Mouse (Mus musculus): ENCODE measurements around the gene Itgb7. TPM values are rescaled to one million over a fixed set of nuclear protein-coding genes. Genes with fewer than 3 reads are reported as not detected.
A peak's percentile ranks its signal among the peaks of the same experiment; 100 is the strongest.

Gene Itgb7
- total RNA-seq, 2 experiments from 2014 or later: 26.0 to 32.8 TPM

DNA sequence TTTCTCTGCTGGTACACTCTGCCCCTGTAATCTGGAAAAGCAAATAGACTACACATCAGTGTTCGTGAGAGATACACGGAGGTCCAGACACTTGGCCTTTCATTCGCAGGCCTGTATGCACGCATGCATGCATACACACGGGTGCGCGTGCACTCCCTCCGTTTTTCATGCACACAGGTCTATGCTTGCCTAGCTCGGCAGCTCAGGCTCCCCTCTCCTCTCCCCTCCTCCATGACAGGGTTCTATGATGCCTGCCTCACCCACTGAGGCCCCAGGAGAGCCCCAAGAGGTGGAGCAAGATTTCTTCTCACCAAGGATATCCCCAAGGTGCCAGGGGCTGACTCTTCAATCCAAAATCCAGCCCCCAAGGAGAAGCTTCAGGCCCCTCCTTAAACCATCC, 18.2 kb upstream of the Itgb7 start:
- no peak for ATAC-seq (replicated peaks; ENCODE audit: low FRiP score, poor library complexity, severe bottlenecking)

- ATAC-seq (replicated peaks; ENCODE audit: low FRiP score, poor library complexity, severe bottlenecking): no peak
Measured at GRCm38 (mm10) chr15:102249251-102249691, 17.5 kb upstream of the Itgb7 start.

- no peak for ATAC-seq (replicated peaks; ENCODE audit: low FRiP score, poor library complexity, severe bottlenecking)
Measured at GRCm38 (mm10) chr15:102248812-102249191, 17.1 kb upstream of the Itgb7 start.

DNA sequence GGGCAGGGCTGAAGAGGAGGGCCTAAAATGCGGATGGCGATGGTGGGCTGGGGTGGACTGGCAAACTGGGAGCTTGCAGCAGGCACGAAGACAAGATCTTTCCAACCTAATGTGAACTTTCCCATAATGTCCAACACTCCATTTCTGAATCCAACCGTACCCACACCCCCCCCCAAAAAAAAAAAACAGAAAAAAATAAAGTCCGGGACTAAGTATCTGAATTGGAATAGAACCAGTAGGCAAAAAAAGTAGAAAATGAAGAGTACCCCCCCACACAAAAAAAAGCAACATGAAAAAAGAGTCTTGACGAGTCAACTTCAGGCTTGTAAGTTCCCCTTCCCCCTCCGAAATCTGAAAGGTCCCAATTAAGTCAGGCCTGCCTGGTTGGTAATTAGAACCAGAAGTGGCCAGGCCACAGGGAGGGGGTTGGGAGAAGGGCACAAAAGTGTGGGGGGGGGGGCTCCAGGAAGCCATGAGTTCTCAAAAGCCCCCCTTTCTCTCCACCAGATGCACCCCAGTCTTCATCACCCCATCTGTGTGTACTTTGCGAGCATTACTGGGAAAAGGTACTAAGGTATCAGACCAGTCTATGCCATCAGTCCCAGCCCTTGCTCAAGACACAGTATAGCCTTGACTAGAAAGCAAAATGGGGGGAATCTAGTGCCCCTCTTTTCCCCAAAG, 16.5 kb upstream of the Itgb7 start:
- no peak for ATAC-seq (replicated peaks; ENCODE audit: low FRiP score, poor library complexity, severe bottlenecking)

DNA sequence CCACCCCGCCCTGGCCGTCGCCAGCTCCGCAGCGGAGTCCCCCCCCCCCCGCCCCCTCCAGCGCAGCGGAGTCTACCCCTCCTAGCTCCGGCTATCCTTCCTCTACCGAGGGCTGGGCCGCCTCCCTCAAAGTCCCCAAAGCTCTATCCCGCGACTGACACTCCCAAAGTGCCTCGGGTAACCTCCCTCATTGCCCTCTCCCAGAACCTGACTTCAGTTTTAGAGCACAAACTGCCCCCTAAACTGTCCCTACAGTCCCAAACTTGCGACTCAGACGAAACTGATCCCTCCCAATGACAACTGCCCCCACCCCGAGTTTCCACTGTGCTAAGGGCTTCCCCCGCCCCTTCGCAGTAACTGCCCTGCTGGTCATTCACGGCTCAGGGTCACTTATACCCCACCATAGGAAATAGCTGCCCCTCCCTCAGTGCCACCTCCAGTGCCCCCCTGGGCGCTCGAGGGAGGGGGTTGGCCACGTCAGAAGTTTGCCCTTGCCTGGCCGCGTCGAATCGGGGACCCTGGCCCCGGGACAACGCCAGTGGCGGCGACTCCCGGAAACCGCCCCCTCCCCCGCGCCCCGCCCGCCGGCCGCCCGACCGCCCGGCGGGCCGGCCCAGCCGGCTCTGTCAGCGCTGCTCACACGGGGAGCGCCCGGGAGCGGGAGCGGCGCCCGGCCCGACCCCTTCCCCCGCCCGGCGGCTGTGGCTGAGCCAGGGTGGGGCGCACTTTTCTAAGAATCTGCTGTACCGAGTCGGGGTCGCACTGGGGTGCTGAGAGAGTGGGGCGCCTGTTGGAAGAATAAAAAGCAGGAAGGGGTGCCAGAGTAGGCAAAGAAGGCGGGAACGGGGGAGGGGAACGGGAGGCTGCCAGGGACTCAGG, 15.7 kb upstream of the Itgb7 start:
- ATAC-seq (replicated peaks; ENCODE audit: low FRiP score, poor library complexity, severe bottlenecking): no peak

DNA sequence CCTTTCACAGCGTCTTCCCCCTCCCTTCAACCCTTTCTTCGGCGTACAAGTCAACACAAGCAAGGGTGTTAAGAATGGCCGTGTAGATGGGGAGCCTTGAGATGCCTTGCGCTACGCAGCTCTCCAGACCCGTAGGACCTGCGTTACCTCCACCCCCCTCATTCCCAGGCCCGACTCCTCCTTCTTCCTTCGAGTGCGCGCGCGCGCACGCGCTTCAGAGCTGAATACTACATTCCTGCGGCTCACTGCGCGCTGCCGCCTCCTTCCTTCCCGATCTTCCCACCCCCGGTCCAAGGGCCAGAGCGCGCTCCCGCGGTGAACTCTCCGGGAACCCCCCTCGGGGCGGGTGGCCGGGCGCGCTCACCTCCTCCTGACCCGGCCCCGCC, 15.1 kb upstream of the Itgb7 start:
- ATAC-seq (replicated peaks; ENCODE audit: low FRiP score, poor library complexity, severe bottlenecking): no peak

- ATAC-seq (replicated peaks; ENCODE audit: low FRiP score, poor library complexity, severe bottlenecking): no peak
Measured at GRCm38 (mm10) chr15:102245891-102246741, 14.4 kb upstream of the Itgb7 start.

GRCm38 (mm10) chr15:102245461-102245881, 13.7 kb upstream of the Itgb7 start:
- no peak for ATAC-seq (replicated peaks; ENCODE audit: low FRiP score, poor library complexity, severe bottlenecking)

DNA sequence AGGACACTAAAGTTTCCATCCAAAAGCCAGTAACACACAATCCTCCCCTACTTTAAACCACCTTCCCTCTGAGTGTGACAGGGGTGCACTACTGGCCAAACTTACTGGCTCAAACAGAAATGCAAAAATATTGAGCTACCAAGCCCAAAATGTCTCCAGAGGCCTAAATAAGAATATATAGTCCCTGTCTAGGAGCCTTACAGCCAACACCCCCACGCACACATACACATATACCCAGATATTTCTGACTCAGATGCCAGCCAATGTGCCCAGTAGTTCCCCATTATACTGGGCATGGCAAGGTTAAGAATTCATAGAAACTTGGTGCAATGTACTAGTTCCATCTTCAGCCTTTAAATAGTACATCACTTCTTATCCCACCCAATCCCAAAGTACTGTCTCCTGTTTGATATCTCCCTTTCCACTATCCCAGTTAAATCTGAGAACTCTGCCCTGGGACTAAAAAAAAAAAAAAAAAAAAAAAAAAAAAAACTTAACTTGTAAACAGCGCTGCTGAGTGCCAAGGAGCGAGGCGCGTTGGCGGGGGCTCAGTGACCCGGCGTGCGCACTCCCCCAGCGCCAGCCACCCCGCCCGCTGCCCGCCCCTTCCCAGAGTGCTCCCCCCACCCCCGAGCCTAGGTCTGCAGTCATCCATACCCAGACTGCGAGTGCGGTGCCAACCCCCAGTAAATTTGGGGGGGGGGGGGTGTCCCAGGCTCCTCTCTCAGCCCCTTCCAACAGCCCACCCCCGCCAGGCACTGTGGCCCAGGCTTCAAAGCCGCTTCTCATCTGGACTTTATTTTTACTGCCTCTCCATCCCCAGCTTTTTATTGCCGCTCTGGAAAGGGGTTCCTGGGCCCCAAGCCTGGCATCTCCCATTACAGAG, 12.8 kb upstream of the Itgb7 start:
- no peak for ATAC-seq (replicated peaks; ENCODE audit: low FRiP score, poor library complexity, severe bottlenecking)

DNA sequence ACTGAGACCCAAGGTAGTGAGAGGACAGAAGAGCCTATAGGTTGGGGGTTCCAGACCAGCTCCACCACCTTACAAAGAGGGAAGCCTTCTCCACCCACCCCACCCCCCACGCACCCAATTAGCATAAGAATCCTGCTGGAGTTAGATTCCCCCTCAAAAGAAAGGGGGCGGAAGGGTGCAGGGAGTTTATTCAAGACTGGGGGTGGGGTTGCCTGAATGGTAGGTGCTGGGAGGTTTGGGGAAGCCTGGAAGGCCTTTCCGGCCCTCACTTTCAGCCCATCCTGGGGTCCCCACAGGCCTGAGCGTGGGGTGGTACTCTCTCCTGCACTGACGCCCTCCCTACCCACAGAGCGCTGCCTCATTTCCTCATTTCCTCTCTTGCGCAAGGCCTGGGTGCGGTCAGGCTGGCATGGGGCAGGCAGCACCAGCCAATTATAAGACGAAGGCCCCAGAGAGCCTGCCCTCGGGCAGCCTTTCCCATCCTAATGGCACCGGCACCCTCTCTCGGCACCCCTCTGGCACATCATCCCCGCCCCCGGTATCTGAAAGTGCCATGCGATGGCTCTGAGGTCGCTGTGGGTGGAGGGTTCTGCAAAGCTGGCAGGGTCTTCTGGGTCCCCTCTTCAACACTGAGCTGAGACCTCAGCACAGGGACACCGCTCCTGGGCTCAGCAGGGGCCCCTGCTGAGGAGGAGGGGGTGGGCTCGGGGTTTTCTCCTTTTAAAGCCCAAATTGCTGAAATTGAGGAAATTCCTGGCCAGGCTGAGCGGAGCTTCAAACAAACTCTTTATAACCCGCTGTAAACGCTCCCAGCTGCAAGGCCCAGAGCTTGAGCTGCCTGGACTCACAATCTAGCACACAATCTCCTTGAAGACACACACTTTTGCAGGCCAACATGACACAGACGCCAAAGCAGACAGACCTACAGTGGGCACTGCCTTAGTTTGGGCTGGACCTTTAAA, 11.8 kb upstream of the Itgb7 start:
- ATAC-seq (replicated peaks; ENCODE audit: low FRiP score, poor library complexity, severe bottlenecking): no peak

DNA sequence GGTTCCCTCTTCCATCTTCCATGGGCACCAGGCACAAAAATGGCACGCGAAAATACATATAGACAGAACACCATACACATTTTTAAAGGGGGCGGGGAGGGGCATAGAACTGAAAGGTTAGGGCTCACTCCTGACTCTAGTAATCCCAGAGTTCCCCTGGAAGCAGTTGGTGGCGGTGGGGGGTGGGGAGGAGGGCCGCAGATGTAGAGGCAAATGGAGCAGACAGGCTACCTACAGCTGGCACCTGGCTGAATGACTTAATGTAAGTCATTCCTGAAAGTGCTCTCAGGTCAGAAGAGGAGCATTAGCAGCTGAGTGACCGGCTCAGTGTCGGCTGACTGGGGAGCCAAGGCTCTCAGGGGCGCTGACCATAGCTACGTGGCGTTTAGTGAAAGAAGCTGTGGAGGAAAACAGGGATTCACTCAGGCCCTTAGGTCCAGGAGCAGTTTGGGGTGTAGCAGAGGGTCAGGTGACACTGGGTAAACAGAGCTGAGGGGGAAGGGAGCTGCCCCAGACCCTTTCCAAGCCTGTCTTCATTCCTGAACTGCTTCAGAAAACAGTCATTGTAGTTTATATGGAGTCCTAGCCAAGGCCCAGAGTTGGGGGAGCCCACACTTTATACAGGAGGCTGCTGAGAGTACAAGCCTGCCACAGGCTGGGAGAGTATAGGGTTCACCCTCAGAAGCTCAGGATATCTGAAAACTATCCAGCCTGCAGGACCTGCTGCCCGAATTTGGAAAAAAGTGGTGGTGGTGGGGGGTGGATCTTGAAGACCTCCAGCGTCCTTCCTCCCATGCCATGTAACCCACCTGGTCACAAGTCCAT, 10.9 kb upstream of the Itgb7 start:
- 0 out of 2 replicates have a peak, but pooled peaks have one; percentile 15 for ATAC-seq (replicated peaks; ENCODE audit: low FRiP score, poor library complexity, severe bottlenecking)

GRCm38 (mm10) chr15:102240607-102241006, 8.9 kb upstream of the Itgb7 start:
- ATAC-seq (replicated peaks; ENCODE audit: low FRiP score, poor library complexity, severe bottlenecking): no peak

DNA sequence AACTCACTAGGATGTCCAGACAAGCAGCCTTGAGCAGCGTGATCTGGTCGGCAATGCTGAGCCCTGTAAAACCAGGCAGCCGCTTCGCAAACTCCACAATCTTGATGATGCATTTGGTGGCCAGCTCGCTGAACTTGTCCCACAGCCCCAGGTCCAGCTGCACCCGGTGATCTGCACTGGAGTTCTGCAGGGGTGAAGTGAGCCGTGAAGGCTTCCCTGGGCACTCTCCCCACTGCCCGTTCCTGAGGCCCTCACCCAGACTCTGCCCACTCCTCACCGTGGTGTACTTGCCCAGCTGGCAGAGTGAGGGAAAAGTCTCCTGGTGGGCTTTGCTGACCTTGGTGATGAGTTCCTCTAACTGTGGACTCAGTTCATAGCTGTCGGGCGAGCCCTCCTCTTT, 8.1 kb upstream of the Itgb7 start:
- no peak for ATAC-seq (replicated peaks; ENCODE audit: low FRiP score, poor library complexity, severe bottlenecking)

DNA sequence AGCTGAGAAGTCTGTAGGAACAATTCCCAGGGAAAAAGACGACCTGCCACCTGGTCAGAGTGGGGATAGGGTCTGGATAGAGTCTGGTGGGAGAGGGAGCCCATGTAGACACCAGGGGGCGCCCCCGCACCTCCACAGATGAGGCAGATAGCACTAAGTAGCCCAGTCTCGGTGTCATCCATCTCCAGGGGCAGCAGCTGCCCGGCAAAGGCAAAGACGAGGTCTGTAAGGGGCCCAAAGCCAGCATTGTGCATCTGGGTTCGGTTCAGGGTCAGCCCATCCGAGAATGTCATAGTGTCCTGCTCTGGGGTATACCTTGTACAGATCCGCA, 7.5 kb upstream of the Itgb7 start:
- no peak for ATAC-seq (replicated peaks; ENCODE audit: low FRiP score, poor library complexity, severe bottlenecking)

GRCm38 (mm10) chr15:102238543-102239259, 7.0 kb upstream of the Itgb7 start:
- no peak for ATAC-seq (replicated peaks; ENCODE audit: low FRiP score, poor library complexity, severe bottlenecking)

DNA sequence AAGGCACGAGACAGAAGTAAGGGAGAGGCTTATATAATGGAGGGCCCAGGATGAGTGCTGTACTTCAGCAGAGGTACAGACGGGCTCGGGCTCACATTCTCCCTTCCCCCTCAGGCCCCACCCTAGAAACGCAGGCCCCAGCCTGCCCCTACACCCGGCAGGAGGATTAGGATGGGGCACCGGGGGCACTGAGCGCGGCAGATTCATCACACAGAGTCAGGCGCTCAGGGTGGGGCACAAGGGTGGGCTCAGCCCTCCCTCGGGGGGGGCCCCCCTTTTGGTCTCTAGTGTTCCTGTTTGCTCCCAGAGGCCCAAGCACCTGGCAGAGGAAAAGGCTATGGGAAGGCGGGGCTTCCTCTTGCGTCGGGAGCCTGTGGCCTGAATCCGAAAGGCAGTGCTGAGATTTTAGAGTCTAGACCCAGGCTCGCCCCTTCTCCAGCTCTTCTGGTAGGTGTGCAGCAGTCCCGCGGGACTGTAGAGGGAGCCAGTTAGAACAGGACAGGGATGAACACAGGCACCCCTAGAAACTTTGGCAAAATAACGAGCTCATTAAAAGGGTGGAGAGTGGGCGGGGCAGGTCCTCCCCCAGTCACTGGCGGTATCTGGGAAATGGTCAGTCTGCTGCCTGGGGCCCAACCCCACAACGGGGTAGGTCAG, 3.8 kb upstream of the Itgb7 start:
- no peak for ATAC-seq (replicated peaks; ENCODE audit: low FRiP score, poor library complexity, severe bottlenecking)
